ENCODE assay signal across 23 mouse cellular contexts in the genomic region with DNA sequence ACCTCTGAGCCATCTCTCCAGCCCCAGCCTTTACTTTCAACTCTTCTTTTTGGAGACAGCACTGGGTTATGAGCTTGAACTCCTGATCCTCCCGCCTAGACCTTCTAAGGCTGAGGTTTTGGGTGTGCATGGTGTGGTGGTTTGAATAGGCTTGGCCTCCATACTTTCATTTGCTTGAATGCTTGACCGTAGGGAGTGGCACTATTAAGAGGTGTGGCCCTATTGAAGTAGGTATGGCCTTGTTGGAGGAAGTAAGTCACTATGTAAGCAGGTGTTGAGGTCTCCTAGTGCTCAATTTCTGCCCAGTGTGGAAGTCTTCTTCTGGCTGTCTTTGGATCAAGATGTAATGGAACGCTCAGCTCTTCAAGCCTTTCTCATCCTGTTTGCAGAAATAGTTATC.
"Had no signal": no experiment of that assay in that cellular context is flagged by ENCODE, and none has a peak within 500 bp of the region (broad histone marks: within the 10 kb centered on the region; RNA-seq: fewer than 3 reads in every experiment).

No protein-coding gene starts in this region.

- H3K9ac ChIP-seq: kidney, embryonic 15.5 days; limb, embryonic 12.5 days; limb, embryonic 15.5 days; liver, embryonic 14.5 days; liver, postnatal 0 days; lung, embryonic 14.5 days; midbrain, embryonic 12.5 days; neural tube, embryonic 13.5 days had no signal

- H3K36me3 ChIP-seq: kidney, embryonic 15.5 days; limb, embryonic 12.5 days; limb, embryonic 15.5 days; midbrain, embryonic 12.5 days; neural tube, embryonic 13.5 days had no signal

- H3K4me3 ChIP-seq: kidney, embryonic 15.5 days; layer of hippocampus, adult 2 months; left cerebral cortex, adult 2 months; limb, embryonic 12.5 days; limb, embryonic 15.5 days; midbrain, embryonic 12.5 days; myocyte; neural tube, embryonic 13.5 days had no signal

- H3K27ac ChIP-seq: kidney, embryonic 15.5 days; layer of hippocampus, adult 2 months; left cerebral cortex, adult 2 months; limb, embryonic 12.5 days; limb, embryonic 15.5 days; liver, embryonic 14.5 days; macrophage; midbrain, embryonic 12.5 days; neural tube, embryonic 13.5 days had no signal

- H3K9me3 ChIP-seq: limb, embryonic 15.5 days; midbrain, embryonic 12.5 days; neural tube, embryonic 13.5 days had no signal

- H3K27me3 ChIP-seq: kidney, embryonic 15.5 days; limb, embryonic 12.5 days; limb, embryonic 15.5 days; midbrain, embryonic 12.5 days; neural tube, embryonic 13.5 days had no signal

- H3K4me2 ChIP-seq: kidney, embryonic 15.5 days; limb, embryonic 12.5 days; limb, embryonic 15.5 days; liver, embryonic 11.5 days; lung, embryonic 14.5 days; midbrain, embryonic 12.5 days; neural tube, embryonic 13.5 days had no signal

- ATAC-seq: midbrain, embryonic 16.5 days had no signal

- H3K4me1 ChIP-seq: kidney, embryonic 15.5 days; limb, embryonic 12.5 days; limb, embryonic 15.5 days; midbrain, embryonic 12.5 days; neural tube, embryonic 13.5 days had no signal

- DNase-seq: kidney, adult 11 months; kidney, adult 8-10 months; kidney, postnatal 10 days; kidney, postnatal 36 days; layer of hippocampus, adult 9-11 months; layer of hippocampus, postnatal 36 days; liver, postnatal 0 days; lung, embryonic 14.5 days; retina, postnatal 1 day; right cerebral cortex, postnatal 25 days; thymus, postnatal 25 days had no signal
